Mouse (Mus musculus): ENCODE measurements around the gene Pard3. TPM values are rescaled to one million over a fixed set of nuclear protein-coding genes. Genes with fewer than 3 reads are reported as not detected.
A peak's percentile ranks its signal among the peaks of the same experiment; 100 is the strongest.

The Pard3 gene
- polyA plus RNA-seq, 1 experiment from 2014 or later, result 22.7 TPM

GRCm38 (mm10) chr8:127300493-127300892 is 236.8 kb downstream of the Pard3 start:
- H3K4me3 ChIP-seq (ENCODE audit: low read depth, low read length), result no peak overlapping the region
- no peak overlapping the region for H3K9ac ChIP-seq (replicated peaks; ENCODE audit: low read depth, low read length)
- no peaks in the 10 kb centered on the region for H3K27me3 ChIP-seq (ENCODE audit: control insufficient read depth, insufficient read depth, low read length)
- ATAC-seq (ENCODE audit: low read depth), result no peak
- no peaks in the 10 kb centered on the region for H3K36me3 ChIP-seq (ENCODE audit: control insufficient read depth, insufficient read depth, low read length)
- H3K27ac ChIP-seq (ENCODE audit: low read depth, low read length), result no peak overlapping the region
- WGBS, result 85% methylated on average over 5 of the region's 5 CpGs
- H3K4me2 ChIP-seq (ENCODE audit: low read depth, low read length), result no peak overlapping the region
- 0 out of 2 replicates have a peak, but pooled peaks cover 2% of the 10 kb centered on the region for H3K4me1 ChIP-seq (ENCODE audit: control insufficient read depth, insufficient read depth, low read length)
- no peaks in the 10 kb centered on the region for H3K9me3 ChIP-seq (ENCODE audit: control insufficient read depth, low read length)

DNA sequence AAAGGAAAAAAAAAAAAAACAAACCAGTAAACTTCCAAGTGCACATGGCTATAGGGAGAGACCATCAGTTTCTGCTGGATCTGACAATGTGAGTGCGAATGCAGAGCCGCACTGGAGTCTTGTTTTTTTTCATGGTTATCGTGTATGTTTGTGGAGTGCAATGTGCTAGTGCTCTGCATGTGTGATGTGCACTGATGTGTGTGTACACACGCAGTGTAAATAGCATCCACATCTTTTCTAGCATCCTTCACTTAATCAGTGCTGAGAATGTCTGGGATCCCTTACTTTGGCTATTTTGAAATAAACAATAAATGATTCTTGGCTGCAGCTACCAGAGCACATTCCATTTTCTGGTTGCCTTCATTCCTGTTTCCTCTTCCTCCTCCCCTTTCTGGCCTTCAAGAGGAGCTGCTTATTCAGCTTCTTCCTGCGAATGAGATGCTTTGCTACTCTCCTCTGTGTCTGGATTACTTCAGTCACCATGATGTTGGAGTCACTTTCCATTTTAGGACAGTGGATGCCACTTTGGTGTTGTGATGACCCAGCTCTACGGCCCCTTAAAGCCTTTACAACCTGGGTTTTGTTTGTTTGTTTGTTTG is 239.3 kb downstream of the Pard3 start:
- ATAC-seq (ENCODE audit: low read depth), result no peak
- H3K4me2 ChIP-seq (ENCODE audit: low read depth, low read length), result no peak overlapping the region
- no peak overlapping the region for H3K27ac ChIP-seq (ENCODE audit: low read depth, low read length)
- no peaks in the 10 kb centered on the region for H3K27me3 ChIP-seq (ENCODE audit: control insufficient read depth, insufficient read depth, low read length)
- no peak overlapping the region for H3K4me3 ChIP-seq (ENCODE audit: low read depth, low read length)
- H3K4me1 ChIP-seq (ENCODE audit: control insufficient read depth, insufficient read depth, low read length), result no peaks in the 10 kb centered on the region
- H3K9ac ChIP-seq (replicated peaks; ENCODE audit: low read depth, low read length), result no peak overlapping the region
- H3K9me3 ChIP-seq (ENCODE audit: control insufficient read depth, low read length), result no peaks in the 10 kb centered on the region
- WGBS, result 83% methylated on average over 6 of the region's 6 CpGs
- no peaks in the 10 kb centered on the region for H3K36me3 ChIP-seq (ENCODE audit: control insufficient read depth, insufficient read depth, low read length)

- no peak overlapping the region for H3K27ac ChIP-seq (ENCODE audit: low read depth, low read length)
- no peak for ATAC-seq (ENCODE audit: low read depth)
- 83% methylated on average over 5 of the region's 5 CpGs for WGBS
- no peak overlapping the region for H3K4me2 ChIP-seq (ENCODE audit: low read depth, low read length)
- H3K36me3 ChIP-seq (ENCODE audit: control insufficient read depth, insufficient read depth, low read length), result no peaks in the 10 kb centered on the region
- no peak overlapping the region for H3K9ac ChIP-seq (replicated peaks; ENCODE audit: low read depth, low read length)
- no peak overlapping the region for H3K4me3 ChIP-seq (ENCODE audit: low read depth, low read length)
- H3K27me3 ChIP-seq (ENCODE audit: control insufficient read depth, insufficient read depth, low read length), result no peaks in the 10 kb centered on the region
- H3K9me3 ChIP-seq (ENCODE audit: control insufficient read depth, low read length), result no peaks in the 10 kb centered on the region
- no peaks in the 10 kb centered on the region; the same call in 1 of the 2 replicates for H3K4me1 ChIP-seq (ENCODE audit: control insufficient read depth, insufficient read depth, low read length)
Observed at GRCm38 (mm10) chr8:127307026-127307425, 243.3 kb downstream of the Pard3 start.

DNA sequence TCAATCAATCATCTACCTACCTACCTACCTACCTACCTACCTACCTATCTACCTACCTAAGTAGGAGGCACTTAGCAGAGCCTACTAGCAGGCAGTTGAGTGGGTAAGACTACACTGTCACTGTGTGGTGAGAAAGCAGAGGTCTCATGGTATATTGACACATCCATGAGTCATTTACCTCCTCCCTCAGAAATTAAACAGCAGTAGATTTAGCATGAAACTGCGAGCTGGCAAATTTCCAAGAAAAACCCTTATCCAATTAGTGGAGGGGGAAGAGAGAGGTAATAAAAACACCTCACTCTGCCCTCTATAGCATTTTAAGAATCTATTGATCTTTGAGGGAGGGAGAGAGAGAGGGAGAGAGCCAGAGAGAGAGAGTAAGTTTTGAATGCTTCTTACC is 245.7 kb downstream of the Pard3 start:
- Histone ChIP-seq H3K36me3 (ENCODE audit: control insufficient read depth, insufficient read depth, low read length) (no peaks in the 10 kb centered on the region), H3K9me3 (ENCODE audit: control insufficient read depth, low read length) (no peaks in the 10 kb centered on the region), H3K4me3 (ENCODE audit: low read depth, low read length) (no peak overlapping the region), H3K9ac (replicated peaks; ENCODE audit: low read depth, low read length) (no peak overlapping the region), H3K27ac (ENCODE audit: low read depth, low read length) (no peak overlapping the region), H3K4me2 (ENCODE audit: low read depth, low read length) (no peak overlapping the region), H3K27me3 (ENCODE audit: control insufficient read depth, insufficient read depth, low read length) (no peaks in the 10 kb centered on the region), H3K4me1 (ENCODE audit: control insufficient read depth, insufficient read depth, low read length) (no peaks in the 10 kb centered on the region; the same call in 1 of the 2 replicates)
- 52% methylated on average over 1 of the region's 1 CpGs for WGBS
- peak; percentile 56; the same call in 1 of the 2 replicates for ATAC-seq (ENCODE audit: low read depth)

DNA sequence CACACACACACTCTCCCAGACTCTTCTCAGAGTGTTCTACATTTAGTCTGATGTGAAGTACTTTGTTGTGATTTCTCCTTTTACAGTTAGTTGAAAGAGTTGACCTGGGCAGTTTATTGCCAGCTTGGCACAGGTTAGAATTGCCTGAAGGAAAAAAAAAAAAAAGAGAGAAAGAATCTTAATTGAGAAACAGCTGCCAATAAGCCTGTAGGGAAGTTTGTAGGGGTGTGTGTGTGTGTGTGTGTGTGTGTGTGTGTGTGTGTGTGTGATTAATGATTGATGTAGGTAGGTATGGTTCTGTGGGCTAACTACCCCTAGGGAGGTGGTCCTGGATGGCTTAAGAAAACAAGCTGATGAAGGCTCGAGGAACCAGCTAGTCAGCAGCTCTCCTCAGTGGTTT is 252.1 kb downstream of the Pard3 start:
- 38% methylated on average over 1 of the region's 1 CpGs for whole genome bisulfite sequencing
- no peaks in the 10 kb centered on the region for H3K4me1 ChIP-seq (ENCODE audit: control insufficient read depth, insufficient read depth, low read length)
- no peak overlapping the region for H3K4me2 ChIP-seq (ENCODE audit: low read depth, low read length)
- H3K27me3 ChIP-seq (ENCODE audit: control insufficient read depth, insufficient read depth, low read length), result no peaks in the 10 kb centered on the region
- no peaks in the 10 kb centered on the region for H3K36me3 ChIP-seq (ENCODE audit: control insufficient read depth, insufficient read depth, low read length)
- H3K9me3 ChIP-seq (ENCODE audit: control insufficient read depth, low read length), result no peaks in the 10 kb centered on the region
- no peak overlapping the region for H3K9ac ChIP-seq (replicated peaks; ENCODE audit: low read depth, low read length)
- no peak overlapping the region for H3K27ac ChIP-seq (ENCODE audit: low read depth, low read length)
- no peak overlapping the region for H3K4me3 ChIP-seq (ENCODE audit: low read depth, low read length)
- no peak for ATAC-seq (ENCODE audit: low read depth)

- 84% methylated on average over 1 of the region's 1 CpGs for WGBS
- Histone ChIP-seq H3K9ac (replicated peaks; ENCODE audit: low read depth, low read length) (no peak overlapping the region), H3K9me3 (ENCODE audit: control insufficient read depth, low read length) (no peaks in the 10 kb centered on the region), H3K4me1 (ENCODE audit: control insufficient read depth, insufficient read depth, low read length) (no peaks in the 10 kb centered on the region), H3K27ac (ENCODE audit: low read depth, low read length) (no peak overlapping the region), H3K27me3 (ENCODE audit: control insufficient read depth, insufficient read depth, low read length) (no peaks in the 10 kb centered on the region), H3K4me3 (ENCODE audit: low read depth, low read length) (no peak overlapping the region), H3K4me2 (ENCODE audit: low read depth, low read length) (no peak overlapping the region), H3K36me3 (ENCODE audit: control insufficient read depth, insufficient read depth, low read length) (no peaks in the 10 kb centered on the region)
- ATAC-seq (ENCODE audit: low read depth), result no peak
Observed at GRCm38 (mm10) chr8:127317914-127318313, 254.2 kb downstream of the Pard3 start.

GRCm38 (mm10) chr8:127318377-127319159 is 254.9 kb downstream of the Pard3 start:
- no peaks in the 10 kb centered on the region for H3K4me1 ChIP-seq (ENCODE audit: control insufficient read depth, insufficient read depth, low read length)

GRCm38 (mm10) chr8:127320930-127321329 is 257.2 kb downstream of the Pard3 start:
- no peak overlapping the region for H3K27ac ChIP-seq (ENCODE audit: low read depth, low read length)
- whole genome bisulfite sequencing, result 94% methylated on average over 5 of the region's 5 CpGs
- H3K9me3 ChIP-seq (ENCODE audit: control insufficient read depth, low read length), result no peaks in the 10 kb centered on the region
- H3K4me2 ChIP-seq (ENCODE audit: low read depth, low read length), result no peak overlapping the region
- no peak for ATAC-seq (ENCODE audit: low read depth)
- no peak overlapping the region for H3K4me3 ChIP-seq (ENCODE audit: low read depth, low read length)
- H3K36me3 ChIP-seq (ENCODE audit: control insufficient read depth, insufficient read depth, low read length), result no peaks in the 10 kb centered on the region
- no peak overlapping the region for H3K9ac ChIP-seq (replicated peaks; ENCODE audit: low read depth, low read length)
- no peaks in the 10 kb centered on the region for H3K4me1 ChIP-seq (ENCODE audit: control insufficient read depth, insufficient read depth, low read length)
- no peaks in the 10 kb centered on the region for H3K27me3 ChIP-seq (ENCODE audit: control insufficient read depth, insufficient read depth, low read length)

More at GRCm38 (mm10) chr8:127318377-127319159, 254.9 kb downstream of the Pard3 start:
- Histone ChIP-seq H3K27ac (ENCODE audit: low read depth, low read length) (no peak overlapping the region), H3K36me3 (ENCODE audit: control insufficient read depth, insufficient read depth, low read length) (no peaks in the 10 kb centered on the region), H3K9ac (replicated peaks; ENCODE audit: low read depth, low read length) (no peak overlapping the region), H3K4me2 (ENCODE audit: low read depth, low read length) (no peak overlapping the region), H3K27me3 (ENCODE audit: control insufficient read depth, insufficient read depth, low read length) (no peaks in the 10 kb centered on the region), H3K9me3 (ENCODE audit: control insufficient read depth, low read length) (no peaks in the 10 kb centered on the region), H3K4me3 (ENCODE audit: low read depth, low read length) (no peak overlapping the region)
- WGBS, result 84% methylated on average over 7 of the region's 7 CpGs
- no peak for ATAC-seq (ENCODE audit: low read depth)

DNA sequence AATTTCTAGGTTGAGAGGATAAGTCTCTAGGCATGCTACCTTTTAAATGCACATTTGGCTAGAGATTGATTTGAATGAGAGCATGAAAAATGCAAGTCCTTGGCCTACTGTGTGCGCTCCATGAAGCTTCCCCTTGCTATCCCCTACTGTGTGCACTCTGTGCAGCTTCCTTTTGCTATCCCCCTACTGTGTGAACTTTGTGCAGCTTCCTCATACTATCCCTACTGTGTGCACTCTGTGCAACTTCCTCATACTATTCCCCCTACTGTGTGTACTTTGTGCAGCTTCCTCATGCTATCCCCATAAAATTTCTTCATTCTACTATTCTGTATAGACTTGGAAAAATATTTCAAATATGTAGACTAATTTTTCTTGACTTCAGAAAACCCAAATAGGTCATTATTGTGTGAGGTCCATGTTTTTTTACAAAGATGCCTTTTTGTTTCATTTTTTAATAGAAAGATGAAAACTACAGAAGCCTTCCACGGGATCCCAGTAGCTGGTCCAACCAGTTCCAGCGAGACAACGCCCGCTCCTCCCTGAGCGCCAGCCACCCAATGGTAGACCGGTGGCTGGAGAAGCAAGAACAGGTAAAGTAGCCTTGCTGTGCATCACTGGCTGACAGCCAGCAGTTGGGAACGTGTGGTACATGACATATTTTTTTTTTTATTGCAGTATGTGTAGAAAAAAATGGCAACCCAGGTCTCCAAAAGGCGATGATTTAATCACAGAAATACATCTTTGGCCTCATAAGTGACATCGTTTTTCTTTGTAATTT is 260.1 kb downstream of the Pard3 start:
- 96% methylated on average over 10 of the region's 10 CpGs for WGBS
- H3K9ac ChIP-seq (replicated peaks; ENCODE audit: low read depth, low read length), result no peak overlapping the region

More for the DNA sequence above, 260.1 kb downstream of the Pard3 start:
- ATAC-seq (ENCODE audit: low read depth), result no peak
- H3K4me2 ChIP-seq (ENCODE audit: low read depth, low read length), result no peak overlapping the region
- H3K4me3 ChIP-seq (ENCODE audit: low read depth, low read length), result no peak overlapping the region
- H3K36me3 ChIP-seq (ENCODE audit: control insufficient read depth, insufficient read depth, low read length), result no peaks in the 10 kb centered on the region
- no peaks in the 10 kb centered on the region for H3K9me3 ChIP-seq (ENCODE audit: control insufficient read depth, low read length)
- no peaks in the 10 kb centered on the region for H3K27me3 ChIP-seq (ENCODE audit: control insufficient read depth, insufficient read depth, low read length)
- no peak overlapping the region for H3K27ac ChIP-seq (ENCODE audit: low read depth, low read length)
- no peaks in the 10 kb centered on the region for H3K4me1 ChIP-seq (ENCODE audit: control insufficient read depth, insufficient read depth, low read length)
